Mouse (Mus musculus): ENCODE results near the gene Adgrg3.
A peak's percentile ranks its signal among the peaks of the same experiment; 100 is the strongest.

The Adgrg3 gene

DNA sequence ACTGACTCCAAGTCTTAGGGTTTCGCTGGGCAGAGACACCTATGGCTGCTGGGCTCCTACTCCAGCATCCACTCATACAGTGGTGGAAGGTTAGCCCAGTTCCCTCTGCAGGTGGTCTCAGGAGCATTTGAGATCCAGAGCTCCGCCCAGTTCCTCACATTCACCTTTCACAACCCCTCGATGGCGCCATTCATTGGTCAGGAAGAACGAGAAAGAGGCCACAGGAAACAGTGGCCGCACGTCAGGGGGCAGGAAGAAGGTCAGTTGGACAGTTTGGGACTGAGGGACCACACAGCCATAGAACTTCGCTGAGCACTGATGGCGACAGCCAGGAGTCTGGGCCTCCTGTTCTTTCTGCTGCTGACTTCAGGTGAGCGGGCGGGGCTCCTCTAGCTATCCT, at the start of gene Adgrg3:
TSS of gene Adgrg3 (plus strand) at position 242 of the 400 bp plus-strand sequence.
- no peak for DNase-seq

DNA sequence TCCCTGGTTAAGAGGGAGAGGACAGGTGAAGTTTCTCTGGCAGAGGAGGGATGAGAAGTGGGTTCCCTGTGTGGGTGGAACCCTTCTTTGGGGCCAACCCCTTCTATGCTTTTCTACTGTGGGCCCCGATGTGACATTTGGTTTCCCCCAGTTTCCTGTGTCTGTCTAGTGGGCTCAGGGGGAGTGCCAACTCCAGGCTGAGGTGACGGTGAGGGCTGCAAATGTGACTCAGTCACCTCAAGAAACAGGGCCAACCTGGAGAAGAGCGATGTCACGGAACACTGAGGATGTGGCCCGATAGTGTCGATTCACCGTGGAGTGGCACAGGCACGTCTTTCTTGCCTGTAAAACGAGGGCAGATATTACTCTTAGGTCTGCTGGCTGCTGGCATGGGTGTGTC, 44.2 kb upstream of the Adgrg3 start:
- no peak for DNase-seq

DNA sequence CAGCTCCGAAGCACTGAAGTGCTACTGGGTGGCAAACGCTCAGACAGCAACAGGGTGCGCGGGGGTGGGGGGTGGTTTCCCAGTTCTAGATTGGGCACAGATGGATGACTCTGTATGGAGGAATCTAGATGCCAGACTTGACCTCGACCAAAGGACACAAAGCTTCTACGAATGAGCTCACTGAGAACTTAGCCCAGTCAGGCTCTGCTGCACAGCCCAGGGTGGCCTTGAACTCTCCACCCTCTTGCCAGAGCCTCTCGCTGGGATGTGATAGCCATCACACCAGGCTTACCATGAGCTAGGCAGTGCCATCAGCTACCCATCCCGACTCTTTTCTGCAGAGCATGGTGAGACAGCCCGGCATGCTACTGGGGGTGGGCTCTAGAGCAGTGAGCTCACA, 43.7 kb upstream of the Adgrg3 start:
- no peak for DNase-seq

DNA sequence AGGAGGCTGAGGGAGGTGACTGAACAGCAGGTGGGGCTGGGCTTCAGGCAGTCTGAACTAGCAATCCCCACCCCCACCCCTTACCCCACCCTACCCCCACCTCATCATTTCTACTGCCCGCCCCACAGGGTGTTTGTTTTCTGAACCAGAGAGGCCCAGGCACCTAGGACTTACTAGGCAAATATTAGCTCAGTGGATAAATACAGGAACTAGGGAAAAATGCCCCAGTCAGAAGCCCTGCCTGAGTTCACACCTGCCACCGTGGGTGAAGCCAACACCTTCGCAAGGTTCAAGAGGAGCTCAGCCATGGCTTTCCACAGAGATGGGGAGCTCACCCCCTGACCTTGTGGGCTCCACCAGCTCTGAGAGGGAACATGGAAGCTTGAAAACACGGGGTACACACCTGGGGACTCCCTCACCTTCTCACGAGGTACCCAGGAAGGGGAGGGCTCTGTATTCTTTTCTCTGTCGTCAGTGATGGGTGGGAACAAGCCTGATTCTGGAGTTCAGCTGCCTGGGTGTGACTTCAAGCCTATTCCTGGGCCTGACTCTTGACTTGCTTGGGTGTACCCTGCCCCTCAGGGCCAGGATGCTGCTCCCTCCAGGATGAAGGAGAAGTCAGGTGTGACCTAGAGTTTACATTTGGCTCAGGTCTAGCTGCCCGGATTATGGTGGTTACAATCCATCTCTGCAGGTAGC, 42.9 kb upstream of the Adgrg3 start, which contains the start of gene Adgrg1:
TSS of gene Adgrg1 (plus strand) at position 285 of the 699 bp plus-strand sequence.
- no peak for DNase-seq

DNA sequence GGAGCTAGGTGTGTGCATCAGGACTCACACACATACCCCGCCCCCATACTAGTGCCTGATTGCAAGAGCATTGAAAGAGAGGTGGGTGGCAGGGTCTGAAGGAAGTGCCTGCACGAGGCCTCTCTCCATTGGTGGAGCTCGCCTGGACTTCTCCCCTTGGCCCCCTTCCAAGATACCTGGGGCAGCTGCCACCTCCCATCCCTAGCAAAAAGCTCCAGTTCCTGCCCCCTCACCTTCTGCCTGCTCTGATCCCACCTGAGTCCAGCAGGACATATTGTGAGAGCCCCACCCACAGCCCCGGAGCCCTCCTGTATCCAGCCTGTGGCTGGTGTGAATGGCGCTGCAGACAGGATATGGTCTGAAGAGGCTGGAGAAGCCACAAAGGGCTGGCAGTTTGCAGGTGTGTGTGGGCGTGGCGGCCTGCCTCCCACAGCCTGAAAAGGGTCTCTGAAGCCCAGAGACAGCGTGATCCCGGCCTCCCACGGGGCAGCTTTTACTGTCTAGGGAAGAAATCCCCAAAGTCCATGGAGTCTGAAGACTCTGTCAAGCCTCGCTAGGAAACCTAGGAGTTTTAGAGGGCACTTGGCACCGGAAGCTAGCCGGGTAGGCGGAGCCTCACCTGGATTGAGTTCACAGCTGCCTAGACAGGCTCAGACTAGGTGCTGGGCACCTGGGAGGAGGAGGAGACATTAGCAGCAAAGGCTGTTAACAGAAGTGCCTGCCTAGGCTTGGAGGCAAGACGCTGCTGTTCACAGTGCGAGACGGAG, 40.7 kb upstream of the Adgrg3 start:
- peak; percentile 89 for DNase-seq

DNA sequence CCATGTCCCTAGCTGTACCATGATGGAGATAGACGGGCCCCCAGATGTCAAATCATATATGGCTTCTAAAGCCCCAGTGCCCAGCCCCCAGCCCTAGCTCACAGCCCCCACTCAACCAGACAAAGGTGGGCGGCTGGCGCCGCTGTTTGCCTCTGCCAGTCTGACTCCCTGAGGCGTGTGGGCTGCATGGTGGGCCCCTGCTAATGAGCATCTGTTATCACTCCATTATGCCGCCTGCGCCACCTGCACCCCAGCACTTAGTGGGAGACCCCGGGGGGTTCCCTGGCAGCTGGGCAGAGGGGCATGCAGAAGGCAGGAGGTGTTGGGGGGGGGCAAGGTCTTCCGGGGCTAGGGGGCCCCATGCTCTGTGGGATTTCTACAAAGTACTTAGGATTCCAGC, 39.4 kb upstream of the Adgrg3 start:
- DNase-seq = no peak

DNA sequence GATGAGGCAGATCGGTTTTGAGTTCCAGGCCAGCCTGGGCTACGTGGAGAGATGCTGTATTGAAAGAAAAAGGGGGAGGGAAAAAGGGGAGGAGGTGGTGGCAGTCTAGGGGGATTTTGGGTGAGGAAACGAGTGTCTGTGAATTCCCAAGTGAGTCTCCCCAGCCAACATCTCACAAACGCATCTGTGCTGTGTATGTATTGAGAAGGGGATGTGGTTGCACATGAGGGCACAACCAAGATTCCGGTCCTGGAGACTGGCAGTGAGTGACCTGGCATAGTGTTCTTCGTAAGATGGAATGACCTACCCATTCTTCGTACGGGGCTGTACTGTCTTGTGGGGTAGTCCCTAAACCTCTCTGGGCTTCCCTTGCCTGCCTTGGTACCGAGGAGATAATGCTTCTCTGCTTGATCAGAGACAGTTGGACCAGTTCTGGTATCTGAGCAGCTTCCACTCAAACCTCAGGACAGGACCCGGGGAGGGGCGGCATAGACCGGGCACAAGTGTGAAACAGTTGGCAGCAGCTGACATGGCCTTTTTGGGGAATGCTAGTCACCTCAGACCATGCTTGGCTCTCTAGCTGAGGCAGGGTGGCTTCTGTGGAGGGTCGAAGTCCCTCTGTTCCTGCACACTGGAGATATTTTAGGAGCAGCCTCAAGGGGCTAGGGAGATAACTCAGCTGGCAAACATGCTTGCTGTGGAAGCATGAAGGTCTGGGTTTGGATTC, 38.7 kb upstream of the Adgrg3 start:
- no peak for DNase-seq

DNA sequence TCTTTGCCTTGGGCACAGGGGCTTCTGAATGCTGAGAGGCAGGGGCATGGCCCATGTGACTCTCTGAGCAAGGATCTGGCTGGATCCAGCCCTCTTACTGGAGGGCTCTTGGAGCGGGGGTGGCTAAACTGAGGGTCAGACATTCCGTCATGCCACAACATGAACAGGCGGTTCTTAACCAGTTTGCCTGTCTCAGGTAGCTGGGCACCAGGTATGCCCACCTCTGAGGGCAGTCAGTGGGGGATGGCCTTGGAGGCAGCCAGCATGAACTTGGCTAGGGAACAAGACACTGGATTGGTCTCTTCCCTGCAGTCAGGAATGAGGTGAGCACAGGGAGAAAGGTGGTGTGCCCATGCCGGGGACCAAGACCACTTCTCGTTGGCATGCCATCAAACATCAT, 37.3 kb upstream of the Adgrg3 start:
- peak; percentile 89 for DNase-seq

DNA sequence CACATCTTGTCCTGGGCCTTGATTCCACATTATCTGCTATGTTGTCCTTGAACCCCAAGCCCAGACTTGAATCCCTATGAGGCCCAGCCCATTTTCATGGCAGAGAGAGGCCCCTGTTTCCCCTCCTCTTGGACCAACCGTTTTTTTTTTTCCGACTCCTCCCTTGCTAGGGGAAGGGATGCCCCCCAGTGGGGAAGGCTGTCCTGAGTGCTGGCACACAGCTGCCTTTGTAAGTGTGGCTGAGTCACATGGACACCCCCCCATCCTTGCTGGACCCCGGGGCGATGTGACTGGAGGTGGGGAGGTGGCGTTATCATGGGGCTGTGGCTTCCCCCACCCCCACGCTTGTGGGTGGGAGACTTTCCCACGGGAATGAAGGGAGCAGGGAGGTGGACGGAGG, 36.5 kb upstream of the Adgrg3 start:
- peak; percentile 90 for DNase-seq

DNA sequence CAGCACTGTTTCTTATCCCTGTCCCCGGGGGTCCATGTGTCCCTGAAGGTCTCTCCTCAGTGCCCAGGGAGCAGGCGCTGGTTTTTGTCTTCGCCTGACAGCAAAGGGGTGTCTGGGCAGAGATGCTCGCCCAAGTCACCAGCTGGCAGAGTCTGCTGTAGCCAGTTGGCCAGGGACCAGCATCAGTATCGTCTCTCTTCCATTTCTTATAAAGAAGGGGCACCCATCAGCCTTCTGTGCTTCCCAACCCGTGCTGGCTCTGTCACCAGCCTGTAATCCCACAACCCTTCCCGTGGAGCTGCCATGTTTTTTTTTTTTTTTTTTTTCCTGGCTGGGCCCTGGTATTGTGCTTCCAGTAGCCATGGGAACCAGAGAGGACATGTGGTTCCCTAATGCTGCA, 35.6 kb upstream of the Adgrg3 start:
- DNase-seq = no peak

DNA sequence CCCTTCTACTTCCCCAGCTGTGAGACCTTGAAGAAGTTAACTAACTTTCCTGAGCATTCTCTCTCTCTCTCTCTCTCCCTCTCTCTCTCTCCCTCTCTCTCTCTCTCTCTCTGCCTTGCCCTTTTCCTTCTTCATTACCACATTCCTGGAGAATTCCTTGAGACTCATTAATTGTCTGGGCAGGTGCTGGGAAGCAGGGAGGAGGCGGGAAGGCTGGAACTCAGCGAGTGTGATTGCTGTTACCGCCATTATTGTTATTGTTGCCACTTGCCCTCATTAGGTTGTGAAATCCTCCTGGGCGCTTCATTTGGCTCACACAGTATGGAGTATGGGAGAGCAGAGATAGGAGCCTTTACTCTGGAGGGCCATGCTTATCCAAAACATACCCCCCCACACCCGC, 34.3 kb upstream of the Adgrg3 start:
- no peak for DNase-seq

DNA sequence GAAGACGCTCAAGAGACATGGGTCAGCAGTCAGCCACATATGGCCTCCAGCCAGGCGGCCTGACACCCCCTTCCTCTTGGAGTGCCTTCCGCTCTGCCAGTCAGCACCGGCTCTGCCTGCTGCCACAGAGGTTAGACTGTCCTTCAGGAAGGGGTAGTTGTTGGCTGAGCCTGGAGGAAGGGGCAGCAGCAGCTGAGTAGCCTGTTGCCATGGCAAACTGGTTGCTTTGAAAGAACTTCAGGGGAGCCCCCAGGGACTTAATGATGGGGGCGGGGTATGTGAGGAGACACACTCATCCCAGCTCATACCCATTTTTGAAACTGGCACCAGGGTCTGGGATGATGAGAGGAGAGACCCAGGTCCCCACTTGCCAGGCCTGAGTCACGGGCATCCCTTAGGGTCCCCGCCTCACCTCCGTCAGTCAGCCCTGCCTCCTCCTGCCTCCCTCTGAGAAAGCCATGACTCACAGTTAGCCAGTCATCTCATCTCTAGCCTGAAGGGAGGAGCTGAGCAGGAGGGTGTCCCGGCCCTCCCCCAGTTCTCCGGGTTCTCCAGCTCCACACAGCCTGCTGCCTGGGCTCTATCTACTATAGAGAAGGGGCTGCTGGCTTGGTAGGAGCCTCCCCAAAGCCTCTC, 33.5 kb upstream of the Adgrg3 start:
- DNase-seq = peak; percentile 99

DNA sequence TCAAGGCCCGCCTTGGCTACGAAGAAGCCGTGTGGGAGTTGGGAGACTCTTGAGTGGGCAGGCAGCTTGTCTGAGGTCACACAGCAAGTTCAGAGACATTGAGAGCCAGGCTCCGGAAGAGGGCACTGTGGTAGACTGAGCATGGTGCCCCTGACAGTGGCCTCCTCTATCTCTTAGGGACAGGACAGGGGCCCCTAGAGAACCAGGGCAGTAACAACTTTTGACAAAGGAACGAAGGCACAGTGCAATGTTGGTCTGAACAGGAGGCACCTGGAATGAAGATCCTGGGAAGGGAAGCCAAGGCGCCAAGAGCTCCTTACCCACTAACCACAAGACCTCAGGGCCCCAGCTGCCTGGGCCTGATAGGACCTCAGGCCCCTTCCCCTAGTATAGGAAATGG, 32.5 kb upstream of the Adgrg3 start:
- DNase-seq = peak; percentile 94

DNA sequence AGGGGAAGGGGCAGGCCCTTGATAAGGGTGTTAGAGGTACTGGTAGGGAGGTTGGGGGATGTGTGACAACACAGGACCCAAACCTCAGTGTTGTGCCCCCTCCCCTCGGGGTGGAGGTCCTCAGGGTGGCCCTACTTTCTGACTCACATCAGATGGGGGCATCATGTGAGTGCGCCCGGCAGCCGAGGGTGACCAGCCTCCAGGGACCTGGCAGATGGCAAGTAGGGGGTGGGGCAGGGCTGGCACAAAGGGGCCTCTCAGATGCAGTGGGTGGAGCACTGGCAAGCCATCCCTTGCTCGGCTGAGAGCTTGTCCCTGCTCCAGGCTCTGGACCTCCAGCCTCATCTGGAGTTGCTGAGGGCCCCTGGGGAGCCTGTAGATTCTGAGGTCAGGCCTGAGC, 30.8 kb upstream of the Adgrg3 start:
- DNase-seq = peak; percentile 96

DNA sequence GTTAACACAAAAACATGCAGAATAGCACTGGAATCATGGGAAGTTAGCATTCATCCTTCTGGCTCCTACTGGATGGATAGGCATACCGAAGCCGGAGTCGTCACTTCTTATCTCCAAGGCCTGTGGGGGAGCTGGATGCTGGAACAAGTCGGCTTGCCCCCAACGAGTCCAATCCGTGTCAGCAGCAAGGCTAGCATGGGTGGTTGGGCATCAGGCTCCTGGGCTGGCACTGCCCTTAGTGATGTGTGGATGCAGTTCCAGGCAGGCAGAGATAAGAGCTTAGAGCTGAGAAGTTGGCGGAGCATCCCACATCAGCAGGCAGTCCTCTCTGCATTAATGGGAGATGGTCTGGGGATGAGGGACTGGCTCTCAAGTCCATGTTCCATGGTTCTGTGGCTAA, 29.9 kb upstream of the Adgrg3 start:
- DNase-seq = peak; percentile 87

DNA sequence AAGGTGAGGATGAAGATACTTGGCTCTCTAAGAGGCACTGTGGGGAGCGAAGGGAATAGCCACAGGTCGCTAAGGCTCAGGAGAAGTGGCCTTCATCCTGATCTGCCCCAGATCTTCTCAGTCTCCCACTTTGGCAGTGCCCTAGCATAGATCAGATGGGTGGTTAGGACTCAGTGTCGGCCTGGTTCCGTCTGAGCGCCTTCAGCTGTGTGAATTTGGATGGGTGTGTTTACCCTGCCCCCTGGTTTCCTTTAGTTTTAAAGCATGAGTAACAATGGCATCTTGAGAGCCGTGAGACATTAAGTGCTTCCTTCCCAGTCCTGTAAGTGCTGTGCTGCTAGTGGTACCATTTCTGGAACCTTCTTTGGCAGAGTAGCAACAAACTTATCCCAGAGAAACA, 28.9 kb upstream of the Adgrg3 start:
- DNase-seq = peak; percentile 87

DNA sequence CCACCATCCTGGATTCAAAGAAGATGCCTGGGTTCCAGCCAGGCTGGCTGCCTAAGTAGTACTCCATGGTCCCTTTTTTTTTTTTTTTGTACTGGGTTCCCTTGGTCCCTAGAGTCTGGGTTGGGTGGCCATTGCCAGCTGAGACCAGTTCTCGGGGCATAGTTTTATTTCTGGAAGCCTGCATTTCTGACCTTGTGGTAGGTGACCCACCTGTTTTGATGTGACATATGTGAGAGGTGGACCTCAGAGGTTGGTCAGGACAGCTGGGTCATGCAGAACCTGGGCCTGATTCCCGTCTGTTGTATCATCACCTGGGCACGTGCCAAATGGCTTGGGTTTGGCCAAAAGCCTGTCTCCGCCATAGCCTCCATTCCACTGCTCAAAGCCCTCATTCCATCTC, 27.8 kb upstream of the Adgrg3 start:
- peak; percentile 85 for DNase-seq

DNA sequence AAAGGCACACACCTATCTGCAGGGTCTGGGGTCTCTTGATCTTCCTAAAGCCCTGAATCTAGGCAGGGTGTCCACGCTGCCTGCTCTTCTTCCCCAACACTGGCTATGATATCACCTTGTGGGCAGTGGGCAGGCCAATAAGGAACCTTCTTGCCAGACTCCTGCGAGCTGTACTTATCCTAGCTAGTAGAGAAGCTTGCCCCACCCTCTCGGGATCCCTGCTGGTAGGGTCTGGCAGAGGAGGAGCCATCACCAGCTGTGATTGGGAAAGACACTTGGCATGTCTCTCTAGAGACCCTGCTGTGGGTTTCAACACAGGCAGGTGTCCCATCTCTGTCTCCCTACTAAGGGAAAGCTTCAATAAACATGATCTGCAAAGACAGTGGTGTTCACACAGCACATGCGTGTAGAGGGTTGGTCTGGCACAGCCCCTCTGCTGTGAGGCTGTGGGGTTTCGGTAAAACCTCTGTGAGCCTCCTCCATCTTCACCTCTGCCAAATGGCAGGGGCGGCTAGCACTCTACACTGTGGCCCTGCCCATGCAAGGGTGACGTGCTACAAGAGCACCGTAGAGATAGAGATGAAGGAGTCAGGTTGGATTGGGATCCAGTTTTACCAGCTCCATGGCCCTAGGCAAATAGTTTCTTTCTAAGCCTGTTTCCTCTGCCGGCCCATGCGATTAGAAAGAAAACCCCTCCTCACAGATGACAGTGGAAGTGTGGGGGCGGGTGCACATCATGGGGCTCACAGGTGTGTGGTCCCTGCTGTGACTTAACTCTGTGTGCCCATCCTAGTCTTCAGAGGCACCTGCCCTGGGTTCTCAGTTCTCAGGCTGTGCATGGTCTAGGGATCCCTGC, 26.7 kb upstream of the Adgrg3 start:
- peak; percentile 87 for DNase-seq

DNA sequence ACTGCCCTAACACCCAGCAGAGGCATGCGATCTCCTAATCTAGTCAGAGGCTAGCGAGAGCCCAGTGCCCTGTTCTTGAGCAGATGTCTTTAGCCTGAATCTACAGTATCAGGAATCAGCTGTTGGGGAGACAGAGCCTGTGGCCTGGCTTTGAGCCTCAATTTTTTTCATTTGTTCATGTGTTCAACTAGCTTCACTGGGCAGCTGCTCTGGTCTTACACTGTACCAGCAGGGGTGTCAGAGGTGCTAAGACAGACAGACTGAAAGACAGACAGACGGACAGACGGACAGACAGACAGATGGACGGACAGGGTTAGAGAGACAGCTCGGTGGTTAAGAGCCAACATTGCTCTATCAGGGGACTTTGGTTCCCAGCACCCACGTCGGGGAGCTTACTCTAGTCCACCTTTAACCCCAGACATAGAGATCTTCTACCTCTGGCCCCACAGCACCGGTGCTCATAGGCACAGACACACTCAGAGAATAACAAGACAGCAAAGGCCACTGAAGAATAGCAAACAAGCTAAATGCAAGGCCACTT, 26.0 kb upstream of the Adgrg3 start:
- DNase-seq = no peak

DNA sequence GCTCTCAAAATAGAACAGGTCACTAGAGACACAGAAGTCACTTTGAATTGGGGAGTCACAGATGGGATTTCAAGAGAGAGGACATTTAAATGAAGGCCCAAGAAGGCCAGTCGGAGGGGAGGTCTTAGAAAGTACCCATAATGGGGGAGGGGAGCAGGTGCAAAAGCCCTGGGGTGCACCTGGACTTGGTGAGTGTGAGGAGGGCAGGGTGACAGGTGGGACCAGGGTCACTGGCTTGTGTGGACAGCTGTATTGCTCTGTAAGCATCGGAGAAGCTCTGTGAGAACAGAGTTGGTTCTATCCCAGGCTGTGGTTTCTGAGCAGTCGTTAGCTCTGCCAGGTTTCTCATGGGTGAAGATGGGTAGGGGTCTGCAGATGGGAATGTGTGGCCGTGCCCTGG, 25.5 kb upstream of the Adgrg3 start:
- no peak for DNase-seq

DNA sequence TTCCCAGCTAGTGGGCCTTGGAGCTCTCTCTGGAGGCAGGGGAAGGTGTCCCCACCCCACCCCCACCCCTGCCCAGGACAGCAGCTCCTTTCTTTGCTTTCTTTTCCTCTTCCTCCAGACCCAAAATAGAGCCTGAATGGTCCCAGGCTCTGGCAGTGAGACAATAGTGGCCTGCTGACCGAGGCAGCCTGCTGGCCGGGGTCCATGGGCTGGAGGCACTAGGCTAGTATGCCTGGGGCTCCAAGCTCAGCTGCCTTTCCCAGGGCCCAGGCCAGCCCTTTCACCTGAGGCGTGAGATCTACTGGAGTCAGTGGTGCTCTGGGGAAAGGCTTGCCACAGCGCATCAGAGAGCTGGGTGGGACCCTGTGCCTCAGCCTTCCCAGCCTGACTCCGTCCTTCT, 25.0 kb upstream of the Adgrg3 start:
- DNase-seq = peak; percentile 99
